Mouse (Mus musculus) stomach, postnatal 0 days (tissue): Measurements from ENCODE around the gene Lgr4. TPM values are rescaled to one million over a fixed set of nuclear protein-coding genes. Genes with fewer than 3 reads are reported as not detected.
A peak's percentile ranks its signal among the peaks of the same experiment; 100 is the strongest.

ENCODE experiments used
- ATAC-seq: fragments of 200-750 bp; cut with Nextera tagmentation; 2 replicates; pipeline ENCODE4 v1.8.0; 2017; ENCODE audit not compliant: low FRiP score, low TSS enrichment
- DNase-seq: peaks from one replicate; pipeline ENCODE4 v3.0.0-alpha.2; 2016; ENCODE audit warnings: low spot score
- H3K27ac ChIP-seq: fragments of 300-500 bp; sonication (generic); replicated peaks from 2 replicates; pipeline ENCODE4 v1.5.1; 2014; ENCODE audit warnings: mild to moderate bottlenecking, control low read depth
- H3K27me3 ChIP-seq: fragments of 300-500 bp; sonication (generic); 2 replicates; pipeline ENCODE4 v1.6.1; 2014; ENCODE audit warnings: low read length; ENCODE audit not compliant: control insufficient read depth, insufficient read depth
- H3K36me3 ChIP-seq: fragments of 300-500 bp; sonication (generic); 2 replicates; pipeline ENCODE4 v1.6.1; 2014; ENCODE audit warnings: low read length, mixed read lengths; ENCODE audit not compliant: control insufficient read depth, insufficient read depth
- H3K4me1 ChIP-seq: fragments of 300-500 bp; sonication (generic); replicated peaks from 2 replicates; pipeline ENCODE4 v1.6.1; 2014; ENCODE audit warnings: antibody characterized with exemption; ENCODE audit not compliant: control insufficient read depth, insufficient read depth
- H3K4me2 ChIP-seq: fragments of 300-500 bp; sonication (generic); replicated peaks from 2 replicates; pipeline ENCODE4 v1.6.1; 2014; ENCODE audit warnings: low read depth, mild to moderate bottlenecking, control low read depth, moderate library complexity
- H3K4me3 ChIP-seq: fragments of 300-500 bp; sonication (generic); 2 replicates; pipeline ENCODE4 v1.5.1; 2014; ENCODE audit warnings: low read depth, low read length, control low read depth
- H3K9ac ChIP-seq: fragments of 300-500 bp; sonication (generic); 2 replicates; pipeline ENCODE4 v1.6.1; 2014; ENCODE audit warnings: mild to moderate bottlenecking, low read length, control low read depth, mixed read lengths
- H3K9me3 ChIP-seq: fragments of 300-500 bp; sonication (generic); 2 replicates; pipeline ENCODE4 v1.6.1; 2016; ENCODE audit warnings: low read length; ENCODE audit not compliant: control insufficient read depth
- CTCF ChIP-seq: IDR thresholded peaks from 2 replicates; pipeline ENCODE4 v1.5.1; 2016; ENCODE audit warnings: antibody characterized with exemption, low read depth, mild to moderate bottlenecking, moderate library complexity
- EP300 ChIP-seq: optimal IDR thresholded peaks from 2 replicates; pipeline ENCODE3; 2016; ENCODE audit warnings: antibody characterized with exemption
- WGBS: fragments of 180-500 bp; shearing (Covaris S2); extraction: QIAGEN DNeasy Blood & Tissue Kit; methylation state at CpG from one replicate; pipeline ENCODE4 v1.1.7; 2014; 5-methylcytosine and 5-hydroxymethylcytosine counted together
- polyA plus RNA-seq: library from polyadenylated mRNA; unstranded; fragments of >200 nt; fragmentation: Nextera tagmentation; extraction: Ambion mirVana; gene quantifications from 2 replicates; pipeline ENCODE4 v1.2.1, GENCODE M21; 2015

The Lgr4 gene
- polyA plus RNA-seq, 1 experiment from 2014 or later: 15.0 TPM

- H3K27me3 ChIP-seq: no peaks in the 10 kb centered on the region
- H3K27ac ChIP-seq: no peak overlapping the region
- no peaks in the 10 kb centered on the region for H3K36me3 ChIP-seq
- H3K9me3 ChIP-seq: no peaks in the 10 kb centered on the region
- no peak for ATAC-seq
- no peak overlapping the region for H3K9ac ChIP-seq
- 76% methylated on average over 4 of the region's 4 CpGs for WGBS
- H3K4me2 ChIP-seq: no peak overlapping the region
- DNase-seq: no peak
- TF ChIP-seq EP300 (no peak), CTCF (no peak)
- no peak overlapping the region for H3K4me3 ChIP-seq
- H3K4me1 ChIP-seq: no peaks in the 10 kb centered on the region; the same call in 1 of the 2 replicates
Measured at GRCm38 (mm10) chr2:109945532-109945931, 28.1 kb downstream of the Lgr4 start.

- DNase-seq (no peak), ATAC-seq (no peak)
- Histone ChIP-seq H3K9ac (no peak overlapping the region), H3K27me3 (no peaks in the 10 kb centered on the region), H3K36me3 (no peaks in the 10 kb centered on the region), H3K4me2 (no peak overlapping the region), H3K4me1 (no peaks in the 10 kb centered on the region; the same call in 1 of the 2 replicates), H3K4me3 (no peak overlapping the region), H3K9me3 (no peaks in the 10 kb centered on the region), H3K27ac (no peak overlapping the region)
- no peak for TF ChIP-seq CTCF
- TF ChIP-seq EP300: no peak
- WGBS: 83% methylated on average over 6 of the region's 6 CpGs
Measured at GRCm38 (mm10) chr2:109946426-109946825, 29.0 kb downstream of the Lgr4 start.

DNA sequence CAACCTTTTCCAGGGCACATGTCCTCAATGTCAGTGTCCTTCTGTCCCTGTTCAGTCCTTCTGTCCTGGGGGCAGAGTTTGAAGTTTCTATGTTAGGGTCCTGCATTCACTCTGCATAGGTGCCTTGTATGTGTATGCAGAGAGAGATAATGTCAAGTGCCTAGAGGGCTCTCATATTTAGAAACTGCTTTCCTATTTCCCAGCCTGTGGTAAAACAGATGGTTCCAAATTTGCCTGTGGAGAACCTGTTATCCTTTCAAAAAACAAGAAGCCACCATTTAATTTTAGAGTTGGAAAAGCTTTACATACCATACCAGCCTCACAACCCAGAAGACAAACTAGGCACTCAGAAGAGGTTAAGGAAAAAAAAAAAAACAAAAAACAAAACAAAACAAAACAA, 32.1 kb downstream of the Lgr4 start:
- Histone ChIP-seq H3K27ac (no peak overlapping the region), H3K4me3 (no peak overlapping the region), H3K9ac (no peak overlapping the region), H3K36me3 (no peaks in the 10 kb centered on the region), H3K9me3 (no peaks in the 10 kb centered on the region), H3K4me1 (no peaks in the 10 kb centered on the region), H3K27me3 (no peaks in the 10 kb centered on the region), H3K4me2 (no peak overlapping the region)
- DNase-seq: no peak
- ATAC-seq: no peak
- TF ChIP-seq EP300 (no peak), CTCF (no peak)

GRCm38 (mm10) chr2:109950311-109950710, 32.9 kb downstream of the Lgr4 start:
- Histone ChIP-seq H3K27me3 (no peaks in the 10 kb centered on the region), H3K27ac (no peak overlapping the region), H3K9ac (no peak overlapping the region), H3K9me3 (no peaks in the 10 kb centered on the region), H3K36me3 (no peaks in the 10 kb centered on the region), H3K4me1 (no peaks in the 10 kb centered on the region), H3K4me2 (no peak overlapping the region), H3K4me3 (no peak overlapping the region)
- no peak for DNase-seq
- 65% methylated on average over 3 of the region's 3 CpGs for WGBS
- no peak for TF ChIP-seq EP300
- TF ChIP-seq CTCF: no peak
- ATAC-seq: no peak

- H3K36me3 ChIP-seq: no peaks in the 10 kb centered on the region
- no peak overlapping the region for H3K4me2 ChIP-seq
- DNase-seq: no peak
- no peaks in the 10 kb centered on the region for H3K4me1 ChIP-seq
- no peak overlapping the region for H3K27ac ChIP-seq
- no peak for ATAC-seq
- no peak overlapping the region for H3K9ac ChIP-seq
- no peaks in the 10 kb centered on the region for H3K27me3 ChIP-seq
- no peak overlapping the region for H3K4me3 ChIP-seq
- WGBS: 38% methylated on average over 4 of the region's 4 CpGs
- no peaks in the 10 kb centered on the region for H3K9me3 ChIP-seq
- TF ChIP-seq EP300: no peak
- no peak for TF ChIP-seq CTCF
Measured at GRCm38 (mm10) chr2:109951050-109951449, 33.6 kb downstream of the Lgr4 start.

DNA sequence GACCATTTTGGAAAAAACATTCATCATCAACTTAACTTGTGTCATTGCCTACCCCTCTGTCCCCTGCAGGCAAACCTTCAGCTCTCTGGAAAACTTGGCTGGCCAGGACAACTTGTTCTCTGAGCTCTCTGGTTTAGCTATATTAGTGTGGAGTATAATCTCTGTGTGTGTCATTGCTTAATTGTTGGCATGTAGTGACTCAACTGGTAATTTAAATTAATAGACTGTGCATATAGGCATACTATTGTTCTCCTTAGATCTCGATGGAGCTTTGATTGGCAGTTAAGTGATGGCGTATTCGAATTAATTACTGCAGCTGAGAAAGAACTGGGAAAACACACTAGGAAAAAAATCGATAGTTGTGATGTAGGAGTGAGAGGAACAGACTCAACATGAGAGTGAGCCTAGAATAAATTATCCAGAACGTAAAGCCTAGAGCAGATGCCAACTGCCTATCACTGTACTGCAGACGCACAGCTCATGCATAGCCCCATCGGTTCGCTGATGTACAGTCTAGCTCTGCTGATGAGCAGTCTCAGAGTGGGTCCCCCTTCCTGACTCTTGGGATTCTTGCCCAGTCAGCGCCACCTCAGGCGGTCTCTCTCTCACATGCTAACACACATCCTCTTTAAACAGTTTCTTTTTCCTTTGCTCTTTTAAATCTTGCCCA, 35.7 kb downstream of the Lgr4 start:
- Histone ChIP-seq H3K36me3 (no peaks in the 10 kb centered on the region), H3K4me3 (no peak overlapping the region), H3K9me3 (no peaks in the 10 kb centered on the region), H3K27ac (0 out of 2 replicates have a peak overlapping the region, but pooled peaks have one; percentile 30), H3K4me2 (no peak overlapping the region), H3K27me3 (no peaks in the 10 kb centered on the region), H3K9ac (no peak overlapping the region), H3K4me1 (no peaks in the 10 kb centered on the region)
- TF ChIP-seq EP300 (no peak), CTCF (no peak)
- ATAC-seq (peak; percentile 63; the same call in 1 of the 2 replicates), DNase-seq (no peak)
- 61% methylated on average over 10 of the region's 10 CpGs for WGBS
